Mouse (Mus musculus) ES-E14 (cell line): ENCODE measurements around the gene Cpa4. TPM values are rescaled to one million over a fixed set of nuclear protein-coding genes. Genes with fewer than 3 reads are reported as not detected.

ENCODE experiments used
- DNase-seq: peaks from one replicate; pipeline ENCODE4 v3.0.0-alpha.2; 2013; ENCODE audit warnings: low read depth, low spot score
- H3K27ac ChIP-seq: 2 replicates; pipeline ENCODE4 v1.5.1; 2012; ENCODE audit warnings: low read depth, mild to moderate bottlenecking, low read length, moderate library complexity, mixed read lengths; ENCODE audit not compliant: poor library complexity, insufficient read depth, severe bottlenecking
- H3K36me3 ChIP-seq: 2 replicates; pipeline ENCODE4 v1.6.1; 2012; ENCODE audit warnings: mild to moderate bottlenecking, low read length, moderate library complexity, mixed read lengths; ENCODE audit not compliant: control insufficient read depth, poor library complexity, insufficient read depth, severe bottlenecking
- H3K4me1 ChIP-seq, 2 experiments: fragments of 150-350 bp in 1 of 2; sonication (generic) in 1 of 2; 2 replicates each; pipeline ENCODE4 v1.6.1; 2012; ENCODE audit warnings: low read length in 2 of 2, mild to moderate bottlenecking in 1 of 2, mixed read lengths in 1 of 2; ENCODE audit not compliant: control insufficient read depth in 2 of 2, insufficient read depth in 2 of 2, poor library complexity in 1 of 2
- H3K4me3 ChIP-seq, 2 experiments: fragments of 150-350 bp in 1 of 2; sonication (generic) in 1 of 2; 2 replicates each; pipeline ENCODE4 v1.5.1; 2012; ENCODE audit warnings: low read length in 2 of 2, low read depth in 1 of 2, mild to moderate bottlenecking in 1 of 2, mixed read lengths in 1 of 2; ENCODE audit not compliant: insufficient read depth in 1 of 2, poor library complexity in 1 of 2, severe bottlenecking in 1 of 2
- H3K9ac ChIP-seq: 2 replicates; pipeline ENCODE4 v1.6.1; 2012; ENCODE audit warnings: low read depth, mild to moderate bottlenecking, low read length, mixed read lengths; ENCODE audit not compliant: poor library complexity, insufficient read depth, severe bottlenecking
- H3K9me3 ChIP-seq: fragments of 150-350 bp; sonication (generic); 2 replicates; pipeline ENCODE4 v1.6.1; 2012; ENCODE audit warnings: low read depth, mild to moderate bottlenecking, low read length; ENCODE audit not compliant: control insufficient read depth, insufficient read depth
- CHD2 ChIP-seq: IDR thresholded peaks from 2 replicates; pipeline ENCODE4 v1.6.1; 2014; ENCODE audit warnings: mild to moderate bottlenecking, low read depth, low read length, inconsistent platforms
- HCFC1 ChIP-seq: IDR thresholded peaks from 2 replicates; pipeline ENCODE4 v1.6.1; 2012; ENCODE audit warnings: low read length, inconsistent platforms, borderline replicate concordance; ENCODE audit not compliant: insufficient read depth
- MAFK ChIP-seq: IDR thresholded peaks from 2 replicates; pipeline ENCODE4 v1.6.1; 2014; ENCODE audit warnings: mild to moderate bottlenecking, low read depth, low read length, inconsistent platforms; ENCODE audit not compliant: insufficient read depth
- ZC3H11A ChIP-seq: IDR thresholded peaks from 2 replicates; pipeline ENCODE4 v1.6.1; 2012; ENCODE audit warnings: low read depth, mild to moderate bottlenecking, inconsistent platforms, low read length, borderline replicate concordance
- ZNF384 ChIP-seq: IDR thresholded peaks from 2 replicates; pipeline ENCODE4 v1.6.1; 2012; ENCODE audit warnings: low read depth, low read length, inconsistent platforms
- in situ Hi-C, 2 experiments: fragments of 600-800 bp; cut with MboI; formaldehyde crosslinking; loops; one replicate each; pipeline ENCODE4 v1.15.1; 2025; ENCODE audit warnings: low sequenced_read_pairs in 2 of 2, inconsistent platforms in 1 of 2; ENCODE audit not compliant: unreplicated experiment in 2 of 2
- total RNA-seq: library from RNA; depleted of rRNA; stranded (reverse); fragments of 300-350 nt; gene quantifications from 2 replicates; pipeline ENCODE4 v1.2.3, GENCODE M21; 2012

Cpa4 gene
- total RNA-seq, 1 experiment: not detected

- no peaks in the 10 kb centered on the region for H3K9me3 ChIP-seq
- no peak overlapping the region for H3K4me3 ChIP-seq
- H3K27ac ChIP-seq: no peak overlapping the region
- in situ Hi-C loops: no loop called here
- no peak for DNase-seq
- no peaks in the 10 kb centered on the region for H3K4me1 ChIP-seq
- H3K36me3 ChIP-seq: no peaks in the 10 kb centered on the region
- H3K9ac ChIP-seq: no peak overlapping the region
- TF ChIP-seq ZNF384 (no peak), ZC3H11A (no peak), MAFK (no peak), HCFC1 (no peak), CHD2 (no peak)
Measured at GRCm38 (mm10) chr6:30591851-30592404, 23.8 kb downstream of the Cpa4 start.

DNA sequence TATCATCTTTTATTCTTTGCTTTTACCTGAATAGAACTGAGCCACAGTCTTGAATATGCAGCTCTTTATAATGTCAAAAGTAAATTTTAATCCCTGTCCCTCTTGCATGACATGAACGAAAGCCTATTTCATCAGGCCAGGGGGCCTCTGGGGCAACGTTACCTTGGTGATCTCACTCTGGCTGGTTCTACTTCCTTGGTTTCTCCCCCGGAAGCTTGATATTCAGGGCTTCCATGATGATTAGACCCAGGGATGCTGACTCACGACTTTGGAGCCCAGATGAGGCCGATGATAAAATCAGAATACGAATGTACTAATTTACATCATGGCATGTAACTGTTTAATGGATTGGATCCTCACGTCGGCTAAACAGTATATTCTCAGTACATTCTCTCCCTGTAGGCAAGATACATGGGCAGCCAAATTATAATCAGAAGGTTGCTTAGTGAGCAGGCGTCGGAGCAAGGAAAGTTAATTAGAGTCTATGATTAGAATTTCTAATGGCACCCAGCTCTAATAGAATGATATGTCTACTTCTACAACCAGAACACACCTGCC is 24.3 kb downstream of the Cpa4 start:
- H3K4me1 ChIP-seq: no peaks in the 10 kb centered on the region
- H3K9me3 ChIP-seq: no peaks in the 10 kb centered on the region
- H3K27ac ChIP-seq: no peak overlapping the region
- DNase-seq: no peak
- TF ChIP-seq ZNF384 (no peak), MAFK (no peak), ZC3H11A (no peak), HCFC1 (no peak), CHD2 (no peak)
- H3K9ac ChIP-seq: no peak overlapping the region
- in situ Hi-C loops: no loop called here
- H3K4me3 ChIP-seq: no peak overlapping the region
- no peaks in the 10 kb centered on the region for H3K36me3 ChIP-seq

- no peak for DNase-seq
- H3K4me1 ChIP-seq: no peaks in the 10 kb centered on the region
- H3K27ac ChIP-seq: no peak overlapping the region
- H3K4me3 ChIP-seq: no peak overlapping the region
- TF ChIP-seq ZNF384 (no peak), CHD2 (no peak), MAFK (no peak), HCFC1 (no peak), ZC3H11A (no peak)
- in situ Hi-C loops: no loop called here
- H3K36me3 ChIP-seq: no peaks in the 10 kb centered on the region
- H3K9me3 ChIP-seq: no peaks in the 10 kb centered on the region
- no peak overlapping the region for H3K9ac ChIP-seq
Measured at GRCm38 (mm10) chr6:30594364-30594763, 26.2 kb downstream of the Cpa4 start.

DNA sequence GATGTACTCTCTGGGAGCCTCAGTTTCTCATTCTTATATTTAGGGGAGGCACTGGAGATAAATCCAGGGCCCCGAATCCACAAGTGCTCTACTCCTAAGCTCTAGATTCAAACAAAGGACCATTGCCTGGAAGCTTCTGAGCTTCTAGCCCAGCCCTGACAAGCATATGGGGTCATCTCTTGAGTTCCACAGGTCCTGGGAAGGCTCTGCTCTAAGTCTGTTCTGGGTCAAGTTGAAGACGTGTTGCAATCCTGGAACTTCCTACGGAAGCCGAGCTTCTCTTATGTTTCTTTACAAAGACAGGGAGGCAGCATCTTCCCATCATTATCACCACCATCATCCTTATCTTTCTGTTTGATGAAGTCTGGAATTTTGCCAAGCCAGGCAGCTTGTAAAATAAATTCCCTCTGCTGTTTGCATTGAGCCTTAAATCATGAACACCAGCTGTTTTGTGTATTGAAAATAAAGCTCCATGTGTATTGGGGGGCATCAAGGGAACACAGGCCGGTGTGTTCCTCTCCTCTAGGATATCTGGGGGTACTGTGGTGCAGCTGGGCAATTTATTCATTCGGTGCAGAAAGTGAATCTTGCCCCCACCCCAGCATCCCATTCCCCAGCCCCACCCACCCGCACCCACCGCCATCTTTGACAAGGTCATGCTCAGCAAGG is 28.2 kb downstream of the Cpa4 start:
- DNase-seq: no peak
- in situ Hi-C loops: no loop called here
- Histone ChIP-seq H3K9me3 (no peaks in the 10 kb centered on the region), H3K4me1 (peaks cover 1 to 2% of the 10 kb centered on the region in 2 experiments; a peak in 1 of 4 replicates), H3K27ac (no peak overlapping the region), H3K36me3 (no peaks in the 10 kb centered on the region), H3K4me3 (no peak overlapping the region), H3K9ac (no peak overlapping the region)
- TF ChIP-seq HCFC1: no peak
- TF ChIP-seq MAFK: no peak
- TF ChIP-seq ZNF384: no peak
